Mouse (Mus musculus) ES-Bruce4 (cell line): ENCODE data around the gene Rhobtb1.

Experiments
- CTCF ChIP-seq: IDR thresholded peaks from one replicate; pipeline ENCODE4 v1.8.1; 2011; ENCODE audit warnings: low read depth, low read length
- EP300 ChIP-seq: IDR thresholded peaks from 2 replicates; pipeline ENCODE4 v1.6.1; 2011; ENCODE audit warnings: low read depth, low read length; ENCODE audit not compliant: insufficient read depth
- POLR2A ChIP-seq: IDR thresholded peaks from one replicate; pipeline ENCODE4 v1.8.1; 2011; ENCODE audit warnings: low read length; ENCODE audit not compliant: insufficient read depth

DNA sequence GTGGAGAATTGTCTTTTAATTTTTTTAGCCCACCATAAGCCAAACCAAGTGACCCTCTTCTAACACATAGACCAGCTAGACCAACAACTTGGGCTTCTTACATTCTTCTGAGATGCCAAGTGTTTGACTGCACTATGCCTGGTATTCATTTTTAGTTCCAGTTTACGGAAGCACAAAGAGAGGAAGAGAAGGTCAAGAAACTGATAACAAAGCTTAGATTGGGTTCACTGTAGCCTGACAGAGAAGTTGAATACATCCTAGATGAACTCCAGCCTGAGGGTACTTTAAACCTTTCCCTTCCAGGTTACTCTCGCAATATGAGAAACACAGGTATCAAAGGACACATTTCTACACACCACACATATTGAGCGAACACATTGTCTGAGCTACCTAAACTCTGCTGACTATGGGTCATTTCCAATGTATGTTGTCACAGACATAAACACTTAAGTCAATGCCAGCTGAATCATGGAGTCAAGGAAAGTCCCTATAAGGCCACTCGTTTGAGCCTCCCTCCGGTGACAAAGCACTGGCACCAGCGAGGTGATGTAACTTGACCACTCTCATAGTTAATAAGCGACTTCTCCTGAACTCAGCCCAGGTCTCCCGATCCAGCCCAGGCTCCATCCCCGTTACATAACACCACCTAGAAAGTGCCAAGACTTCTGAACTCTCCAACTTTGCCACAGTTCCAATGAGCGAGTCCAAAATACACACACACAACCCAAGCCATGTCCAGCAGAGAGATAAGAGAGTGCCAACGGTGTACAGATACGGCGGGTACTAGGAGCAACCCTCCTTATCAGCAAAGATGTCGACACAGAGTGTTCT is 67.4 kb downstream of the Rhobtb1 start:
- no peak for TF ChIP-seq EP300
- TF ChIP-seq CTCF: no peak
- TF ChIP-seq POLR2A: no peak
